Mouse (Mus musculus) C2C12 (cell line): ENCODE measurements around the gene Olfr323.

Experiments used
- CEBPB ChIP-seq: IDR thresholded peaks from one replicate; pipeline ENCODE4 v1.6.1; 2011; ENCODE audit warnings: low read depth, mild to moderate bottlenecking, control low read depth, moderate library complexity
- CTCF ChIP-seq: IDR thresholded peaks from one replicate; pipeline ENCODE4 v1.5.1; 2011; ENCODE audit not compliant: control insufficient read depth, insufficient read depth, insufficient read length
- MAX ChIP-seq: IDR thresholded peaks from one replicate; pipeline ENCODE4 v1.6.1; 2011; ENCODE audit warnings: mild to moderate bottlenecking, control low read depth
- MYOD1 ChIP-seq: IDR thresholded peaks from one replicate; pipeline ENCODE4 v1.6.1; 2011; ENCODE audit warnings: low read depth; ENCODE audit not compliant: control insufficient read depth, insufficient read length
- MYOG ChIP-seq: IDR thresholded peaks from one replicate; pipeline ENCODE4 v1.6.1; 2011; ENCODE audit not compliant: control insufficient read depth, insufficient read length; ENCODE audit errors: extremely low read depth

GRCm38 (mm10) chr11:58655151-58655550 is 24.9 kb upstream of the Olfr323 start:
- TF ChIP-seq CTCF, result no peak
- no peak for TF ChIP-seq MAX
- TF ChIP-seq CEBPB, result no peak
- no peak for TF ChIP-seq MYOD1
- no peak for TF ChIP-seq MYOG
